Mouse (Mus musculus) heart, postnatal 36 days (tissue): ENCODE data around the gene Hbs1l. TPM values are rescaled to one million over a fixed set of nuclear protein-coding genes. Genes with fewer than 3 reads are reported as not detected.
"Not testable (repeated sequence)": the region's sequence is repeated elsewhere in the genome, so short reads cannot be mapped to it uniquely, and the experiment has no call there.

Source experiments
- DNase-seq, 2 experiments: peaks; one replicate each; pipeline ENCODE4 v3.0.0; 2021 to 2022
- intact Hi-C: fragments of 180-260 bp; cut with DNase I; formaldehyde crosslinking; loops from one replicate; pipeline ENCODE4 v1.15.1; 2025
- total RNA-seq, 2 experiments: library from RNA; stranded (reverse); gene quantifications; 2 replicates each; pipeline ENCODE4 v1.2.3; 2021

Gene Hbs1l
- total RNA-seq, 2 experiments from 2014 or later: 77.8 to 79.0 TPM

- no peak for DNase-seq
- intact Hi-C loops: no loop called here
Observed at GRCm38 (mm10) chr10:21354506-21354905, 58.7 kb downstream of the Hbs1l start.

DNA sequence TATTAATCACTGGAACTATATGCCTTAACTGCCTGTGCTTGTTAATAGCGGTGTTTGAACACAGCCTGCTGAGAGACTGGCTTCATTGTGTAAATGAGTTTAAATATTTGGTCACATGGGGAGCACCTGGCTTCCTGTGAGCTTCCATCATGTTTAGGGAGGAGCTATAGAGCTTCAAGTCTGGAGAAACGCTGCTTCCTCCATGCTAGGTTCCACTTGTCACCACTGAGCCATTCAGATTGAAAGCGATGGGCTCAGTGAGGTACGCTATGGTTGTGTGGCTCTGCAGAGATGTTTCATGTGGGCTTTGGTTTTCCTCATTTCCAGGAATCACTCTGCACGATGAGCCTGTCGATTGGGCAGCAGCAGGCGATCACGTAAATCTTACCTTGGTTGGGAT is 62.2 kb downstream of the Hbs1l start:
- intact Hi-C loops: no loop called here

DNA sequence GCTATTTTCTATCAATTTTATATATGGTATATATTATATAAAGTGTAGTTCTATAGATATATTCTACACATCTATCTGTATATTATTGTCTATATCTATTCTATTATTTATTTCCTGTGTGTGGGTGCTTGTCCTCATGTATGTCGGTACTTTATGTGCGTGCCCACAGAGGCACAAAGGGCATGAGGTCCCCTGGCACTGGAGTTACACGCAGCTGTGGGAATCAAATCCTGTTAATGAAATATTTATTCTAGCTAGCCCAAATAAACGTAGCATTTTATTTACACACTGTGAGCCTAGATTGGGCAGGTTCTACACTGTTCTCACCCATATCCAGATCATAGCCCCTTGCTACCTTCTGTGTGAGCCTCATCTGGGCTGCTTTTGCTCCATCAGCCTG is 63.3 kb downstream of the Hbs1l start:
- no peak for DNase-seq

More for the DNA sequence above, 62.2 kb downstream of the Hbs1l start:
- DNase-seq: no peak

DNA sequence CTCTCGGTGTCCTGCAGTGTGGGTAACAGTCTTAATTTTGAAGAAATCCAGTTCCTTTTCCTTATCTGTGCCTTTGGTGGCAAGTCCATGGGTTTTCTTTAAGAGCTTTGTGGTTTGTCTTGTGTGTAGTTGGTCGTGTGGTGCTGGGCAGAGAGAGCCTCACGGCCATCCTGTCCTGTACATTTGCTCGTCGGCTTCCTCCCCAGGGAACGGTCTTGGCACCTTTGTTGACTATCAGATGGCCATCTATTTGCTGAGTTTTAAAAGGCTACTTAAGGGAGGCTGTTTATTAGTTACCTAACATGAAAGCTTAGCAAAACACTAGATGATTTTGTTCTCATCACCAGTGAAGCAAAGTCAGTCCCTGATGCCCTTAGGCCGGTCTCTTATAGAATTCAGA is 66.1 kb downstream of the Hbs1l start:
- intact Hi-C loops: no loop called here
- DNase-seq: no peak

More for the DNA sequence above, 63.3 kb downstream of the Hbs1l start:
- intact Hi-C loops: no loop called here

GRCm38 (mm10) chr10:21363297-21363696 is 67.5 kb downstream of the Hbs1l start:
- no peak for DNase-seq
- intact Hi-C loops: no loop called here

DNA sequence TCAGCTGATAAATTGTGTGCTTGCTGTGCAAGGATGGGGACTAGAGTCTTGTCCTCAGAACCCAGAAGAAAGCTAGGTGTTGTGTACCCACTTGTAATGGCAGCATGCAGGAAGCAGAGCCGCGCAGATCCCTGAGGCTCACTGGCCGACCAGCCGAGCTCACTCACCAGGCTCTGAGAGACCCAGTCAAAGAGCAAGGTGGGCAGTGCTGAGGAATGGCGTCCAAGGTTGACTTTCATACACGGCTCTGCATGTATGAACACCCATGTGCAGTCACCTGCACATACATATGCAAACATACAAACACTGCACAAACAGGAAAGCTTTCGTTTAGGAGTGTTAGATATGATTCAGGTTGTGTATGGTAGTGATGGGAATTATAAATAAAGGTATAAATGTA is 69.2 kb downstream of the Hbs1l start:
- no peak for DNase-seq
- intact Hi-C loops: no loop called here

DNA sequence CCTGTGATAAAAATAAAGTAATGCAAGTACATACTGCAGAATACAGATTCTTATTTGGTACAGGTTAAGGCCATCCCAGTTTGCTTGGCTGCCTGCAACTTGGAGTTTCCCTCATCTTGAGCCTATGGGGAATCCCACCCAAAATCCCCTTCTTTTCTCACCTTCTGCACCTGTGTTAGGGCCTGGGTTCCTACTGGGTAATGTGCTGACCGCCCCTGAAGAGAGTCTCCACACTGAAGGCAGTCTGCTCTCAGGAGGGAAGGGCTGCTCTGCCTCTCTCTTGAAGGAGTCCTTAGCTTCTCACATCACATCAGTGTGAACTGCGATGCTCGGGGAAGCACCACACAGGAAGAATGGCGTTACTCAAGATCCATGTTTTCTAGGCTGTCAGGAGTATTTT is 70.1 kb downstream of the Hbs1l start:
- DNase-seq: no peak
- intact Hi-C loops: no loop called here

DNA sequence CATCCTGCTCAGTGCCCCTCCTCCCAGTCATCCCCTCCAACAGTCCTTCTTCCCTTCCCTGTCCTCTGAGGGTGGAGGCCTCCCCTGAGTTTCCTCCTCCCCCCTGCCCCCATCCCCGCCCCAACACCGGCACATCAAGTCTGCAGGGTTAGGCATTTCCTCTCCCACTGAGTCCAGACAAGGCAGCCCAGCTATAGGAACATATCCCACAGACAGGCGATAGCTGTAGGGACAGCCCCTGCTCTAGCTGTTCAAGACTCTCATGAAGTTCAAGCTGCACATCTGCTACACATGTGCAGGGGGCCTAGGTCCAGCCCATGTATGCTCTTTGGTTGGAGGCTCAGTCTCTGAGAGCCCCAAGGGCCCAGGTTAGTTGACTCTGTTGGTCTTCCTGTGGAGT is 70.7 kb downstream of the Hbs1l start:
- no peak for DNase-seq
- intact Hi-C loops: no loop called here

DNA sequence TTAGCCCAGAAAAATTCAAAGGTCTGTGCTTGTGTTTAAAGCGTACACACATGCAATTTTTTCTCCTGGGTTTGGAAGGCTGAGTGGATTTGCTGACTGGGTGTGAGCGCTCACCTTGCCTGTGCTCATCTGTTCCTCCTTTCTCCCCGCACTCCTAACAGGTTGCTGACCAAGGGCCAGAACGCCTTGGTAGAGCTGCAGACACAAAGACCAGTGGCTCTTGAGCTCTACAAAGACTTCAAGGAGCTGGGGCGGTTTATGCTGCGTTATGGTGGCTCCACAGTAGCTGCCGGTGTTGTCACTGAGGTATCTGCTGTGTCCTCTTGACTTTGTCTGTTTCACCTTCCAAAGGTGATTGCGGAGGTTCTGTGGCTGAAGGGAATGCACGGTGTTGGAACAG is 71.7 kb downstream of the Hbs1l start:
- intact Hi-C loops: no loop called here
- DNase-seq: no peak

DNA sequence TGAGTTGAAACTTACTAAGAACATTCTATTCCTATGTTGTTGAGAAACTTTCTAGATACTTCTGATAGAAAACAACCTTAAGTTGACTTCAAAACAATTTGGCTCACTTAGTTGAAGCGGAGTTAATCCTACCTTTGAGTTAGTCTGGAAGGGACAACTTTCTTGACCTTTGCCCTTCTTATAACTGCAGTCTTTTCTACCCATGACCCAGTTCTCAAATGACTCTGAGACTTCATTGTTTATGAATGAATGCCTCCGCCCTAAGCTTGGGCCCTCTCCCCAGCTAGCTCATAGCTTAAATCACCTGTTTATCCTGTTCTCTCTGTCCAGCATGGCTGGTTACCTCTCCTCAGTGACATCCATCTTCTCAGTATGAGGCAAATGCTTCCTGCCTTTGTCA is 73.8 kb downstream of the Hbs1l start:
- intact Hi-C loops: no loop called here
- no peak for DNase-seq

- intact Hi-C loops: no loop called here
- DNase-seq: no peak
Observed at GRCm38 (mm10) chr10:21372271-21372670, 76.5 kb downstream of the Hbs1l start.

- DNase-seq: no peak
- intact Hi-C loops: no loop called here
Observed at GRCm38 (mm10) chr10:21376682-21377473, 81.1 kb downstream of the Hbs1l start, which contains the start of gene Aldh8a1. Gene Aldh8a1, plus strand, starts transcription at chr10:21377291.

DNA sequence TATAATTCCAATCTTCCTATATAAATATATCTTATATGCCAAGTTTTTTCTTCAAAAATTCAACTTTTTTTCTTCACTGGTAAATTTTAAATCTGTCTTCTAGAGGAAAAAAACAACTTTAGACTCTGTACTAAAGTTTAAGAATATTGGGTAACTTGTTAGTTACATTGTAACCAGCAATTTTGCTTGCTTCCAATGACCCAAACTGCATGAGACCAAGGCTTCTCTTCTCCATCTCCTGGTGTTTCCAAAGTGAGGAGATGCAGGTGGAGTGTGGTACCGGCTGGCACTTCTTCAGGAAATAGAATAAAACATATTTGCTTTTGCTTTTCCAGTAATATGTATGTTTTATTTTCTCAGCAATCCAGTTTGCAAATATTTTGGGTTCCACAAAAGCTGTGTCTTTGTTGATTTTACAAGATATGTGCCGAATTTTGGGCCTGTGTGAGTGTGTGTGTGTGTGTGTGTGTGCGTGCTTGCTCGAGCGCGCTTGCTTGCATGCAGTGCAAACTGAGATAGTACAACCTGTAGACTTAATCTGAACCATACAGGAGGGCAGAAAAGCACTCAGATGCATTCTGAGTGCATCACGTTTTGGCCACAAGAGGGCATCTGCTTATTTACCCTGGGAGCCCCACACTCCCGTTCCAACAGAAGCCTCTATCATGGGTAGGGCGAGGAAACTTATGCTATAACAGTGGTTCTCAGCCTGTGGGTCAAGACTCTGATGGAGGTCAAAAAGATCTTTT is 82.6 kb downstream of the Hbs1l start:
- intact Hi-C loops: no loop called here
- DNase-seq: peak in 1 of 2 experiments; percentile 20

- intact Hi-C loops: loop anchor here (1.0 kb wide), 3 partner anchors 82 to 627 kb away; no protein-coding TSS in a partner anchor
- peak in 1 of 2 experiments; percentile 22 for DNase-seq
Observed at GRCm38 (mm10) chr10:21382914-21383313, 87.1 kb downstream of the Hbs1l start.

DNA sequence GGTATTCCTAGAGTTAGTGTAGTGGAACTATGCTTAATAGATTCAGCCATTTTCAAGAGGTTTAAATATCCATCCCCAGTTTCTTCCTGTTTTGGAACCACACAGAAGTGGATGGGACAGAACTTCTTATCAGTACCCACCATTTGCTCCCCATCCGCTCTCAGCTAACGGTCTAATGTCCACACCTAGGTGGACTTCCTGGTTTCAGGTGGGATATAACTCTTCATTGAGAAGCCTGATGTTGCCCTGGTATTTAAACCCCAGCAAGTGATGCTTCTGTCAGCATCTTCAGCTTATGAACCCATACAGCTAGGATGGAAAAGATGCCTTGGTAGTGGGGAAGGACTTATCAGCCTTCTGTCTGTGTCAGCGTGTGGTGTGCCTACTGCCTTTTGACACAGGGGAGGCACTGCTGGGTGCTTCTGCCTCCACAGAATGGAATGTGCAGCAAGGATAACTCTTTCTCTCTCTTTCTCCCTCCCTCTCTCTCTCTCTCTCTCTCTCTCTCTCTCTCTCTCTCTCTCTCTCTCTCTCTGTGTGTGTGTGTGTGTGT is 89.4 kb downstream of the Hbs1l start:
- DNase-seq: no peak
- intact Hi-C loops: no loop called here

DNA sequence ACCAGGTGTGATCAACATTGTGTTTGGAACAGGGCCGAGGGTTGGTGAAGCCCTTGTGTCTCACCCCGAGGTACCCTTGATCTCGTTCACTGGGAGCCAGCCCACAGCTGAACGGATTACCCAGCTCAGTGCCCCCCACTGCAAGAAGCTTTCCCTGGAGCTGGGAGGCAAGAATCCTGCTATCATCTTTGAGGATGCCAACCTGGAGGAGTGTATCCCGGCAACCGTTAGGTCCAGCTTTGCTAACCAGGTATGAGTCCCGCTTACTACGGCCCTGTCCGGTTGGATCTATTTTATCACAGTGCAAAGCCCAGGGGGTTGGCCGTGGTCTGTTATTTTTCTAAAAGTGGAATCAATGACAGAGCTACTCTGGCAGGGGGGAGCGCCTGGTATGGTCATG is 93.3 kb downstream of the Hbs1l start:
- intact Hi-C loops: no loop called here
- DNase-seq: no peak

GRCm38 (mm10) chr10:21390440-21390839 is 94.7 kb downstream of the Hbs1l start:
- intact Hi-C loops: no loop called here
- no peak for DNase-seq

GRCm38 (mm10) chr10:21391286-21391685 is 95.5 kb downstream of the Hbs1l start:
- intact Hi-C loops: no loop called here
- DNase-seq: no peak

- no peak for DNase-seq
- intact Hi-C loops: no loop called here
Observed at GRCm38 (mm10) chr10:21393390-21393789, 97.6 kb downstream of the Hbs1l start.

DNA sequence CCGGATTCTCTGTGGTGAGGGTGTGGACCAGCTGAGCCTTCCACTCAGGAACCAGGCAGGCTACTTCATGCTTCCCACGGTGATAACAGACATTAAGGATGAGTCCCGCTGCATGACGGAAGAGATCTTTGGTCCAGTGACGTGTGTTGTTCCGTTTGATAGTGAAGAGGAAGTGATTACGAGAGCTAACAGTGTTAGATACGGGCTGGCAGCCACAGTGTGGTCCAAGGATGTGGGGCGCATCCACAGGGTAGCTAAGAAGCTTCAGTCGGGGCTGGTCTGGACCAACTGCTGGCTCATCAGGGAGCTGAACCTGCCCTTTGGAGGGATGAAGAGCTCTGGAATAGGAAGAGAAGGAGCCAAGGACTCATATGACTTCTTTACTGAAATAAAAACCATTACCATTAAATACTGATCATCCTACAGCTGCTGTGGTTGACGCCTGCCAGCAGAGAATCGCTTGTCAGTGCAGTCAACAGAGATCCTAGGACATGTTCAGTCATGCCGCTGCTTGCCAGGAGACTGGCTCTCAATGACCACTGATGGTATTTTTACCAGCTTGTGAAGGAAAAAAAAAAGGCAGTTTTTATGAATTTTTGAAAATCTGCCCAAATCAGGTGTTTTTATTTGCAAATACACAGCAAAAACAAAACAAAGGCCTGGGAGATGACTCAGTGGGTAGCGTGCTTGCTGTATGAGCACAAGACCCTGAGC is 99.8 kb downstream of the Hbs1l start:
- intact Hi-C loops: no loop called here
- DNase-seq: no peak

- DNase-seq, intact Hi-C loops: not testable (repeated sequence)
Observed at GRCm38 (mm10) chr10:21398873-21399425, 103.2 kb downstream of the Hbs1l start.
